Mouse (Mus musculus): ENCODE results near the gene Asb8. TPM values are rescaled to one million over a fixed set of nuclear protein-coding genes. Genes with fewer than 3 reads are reported as not detected.

Asb8 gene
- polyA plus RNA-seq, 1 experiment from 2014 or later = 47.6 TPM

GRCm38 (mm10) chr15:98153625-98154024 is 11.8 kb downstream of the Asb8 start:
- Histone ChIP-seq H3K9me3 (ENCODE audit: control insufficient read depth, low read depth, low read length) (no peaks in the 10 kb centered on the region), H3K4me1 (ENCODE audit: control insufficient read depth, insufficient read depth, low read length) (no peaks in the 10 kb centered on the region), H3K4me3 (ENCODE audit: low read depth, low read length) (no peak overlapping the region), H3K36me3 (ENCODE audit: control insufficient read depth, insufficient read depth, low read length) (no peaks in the 10 kb centered on the region), H3K4me2 (replicated peaks; ENCODE audit: low read depth, low read length) (no peak overlapping the region), H3K27me3 (ENCODE audit: control insufficient read depth, insufficient read depth, low read length) (no peaks in the 10 kb centered on the region), H3K9ac (replicated peaks; ENCODE audit: low read depth, low read length) (no peak overlapping the region), H3K27ac (ENCODE audit: low read length) (no peak overlapping the region)
- WGBS = 38% methylated on average over 3 of the region's 3 CpGs
- ATAC-seq (ENCODE audit: insufficient number of reproducible peaks, insufficient read depth, low FRiP score, low read depth) = no peak

- Histone ChIP-seq H3K4me3 (ENCODE audit: low read depth, low read length) (no peak overlapping the region), H3K27ac (ENCODE audit: low read length) (no peak overlapping the region), H3K4me1 (ENCODE audit: control insufficient read depth, insufficient read depth, low read length) (no peaks in the 10 kb centered on the region), H3K4me2 (replicated peaks; ENCODE audit: low read depth, low read length) (no peak overlapping the region), H3K9me3 (ENCODE audit: control insufficient read depth, low read depth, low read length) (no peaks in the 10 kb centered on the region), H3K36me3 (ENCODE audit: control insufficient read depth, insufficient read depth, low read length) (no peaks in the 10 kb centered on the region), H3K9ac (replicated peaks; ENCODE audit: low read depth, low read length) (no peak overlapping the region), H3K27me3 (ENCODE audit: control insufficient read depth, insufficient read depth, low read length) (no peaks in the 10 kb centered on the region)
- no peak for ATAC-seq (ENCODE audit: insufficient number of reproducible peaks, insufficient read depth, low FRiP score, low read depth)
- 65% methylated on average over 7 of the region's 7 CpGs for WGBS
Measured at GRCm38 (mm10) chr15:98152916-98153315, 12.5 kb downstream of the Asb8 start.

GRCm38 (mm10) chr15:98149166-98149602 is 16.2 kb downstream of the Asb8 start:
- WGBS = 72% methylated on average over 10 of the region's 10 CpGs
- ATAC-seq (ENCODE audit: insufficient number of reproducible peaks, insufficient read depth, low FRiP score, low read depth) = no peak
- Histone ChIP-seq H3K4me3 (ENCODE audit: low read depth, low read length) (no peak overlapping the region), H3K4me1 (ENCODE audit: control insufficient read depth, insufficient read depth, low read length) (0 out of 2 replicates have a peak, but pooled peaks cover 6% of the 10 kb centered on the region), H3K27me3 (ENCODE audit: control insufficient read depth, insufficient read depth, low read length) (no peaks in the 10 kb centered on the region), H3K27ac (ENCODE audit: low read length) (no peak overlapping the region), H3K4me2 (replicated peaks; ENCODE audit: low read depth, low read length) (no peak overlapping the region), H3K36me3 (ENCODE audit: control insufficient read depth, insufficient read depth, low read length) (no peaks in the 10 kb centered on the region), H3K9me3 (ENCODE audit: control insufficient read depth, low read depth, low read length) (no peaks in the 10 kb centered on the region), H3K9ac (replicated peaks; ENCODE audit: low read depth, low read length) (no peak overlapping the region)

- no peak overlapping the region for H3K4me2 ChIP-seq (replicated peaks; ENCODE audit: low read depth, low read length)
- no peak overlapping the region for H3K9ac ChIP-seq (replicated peaks; ENCODE audit: low read depth, low read length)
- 73% methylated on average over 3 of the region's 3 CpGs for whole genome bisulfite sequencing
- H3K27me3 ChIP-seq (ENCODE audit: control insufficient read depth, insufficient read depth, low read length) = no peaks in the 10 kb centered on the region
- no peak overlapping the region for H3K4me3 ChIP-seq (ENCODE audit: low read depth, low read length)
- no peaks in the 10 kb centered on the region for H3K9me3 ChIP-seq (ENCODE audit: control insufficient read depth, low read depth, low read length)
- no peak overlapping the region for H3K27ac ChIP-seq (ENCODE audit: low read length)
- H3K4me1 ChIP-seq (ENCODE audit: control insufficient read depth, insufficient read depth, low read length) = 0 out of 2 replicates have a peak, but pooled peaks cover 6% of the 10 kb centered on the region
- H3K36me3 ChIP-seq (ENCODE audit: control insufficient read depth, insufficient read depth, low read length) = no peaks in the 10 kb centered on the region
- ATAC-seq (ENCODE audit: insufficient number of reproducible peaks, insufficient read depth, low FRiP score, low read depth) = no peak
Measured at GRCm38 (mm10) chr15:98148356-98148755, 17.1 kb downstream of the Asb8 start.

GRCm38 (mm10) chr15:98145559-98146181 is 19.8 kb downstream of the Asb8 start:
- WGBS = 1% methylated on average over 38 of the region's 38 CpGs
- H3K27me3 ChIP-seq (ENCODE audit: control insufficient read depth, insufficient read depth, low read length) = no peaks in the 10 kb centered on the region

GRCm38 (mm10) chr15:98144861-98145507 is 20.4 kb downstream of the Asb8 start:
- 1% methylated on average over 36 of the region's 36 CpGs for WGBS
- peak; percentile 74 for ATAC-seq (ENCODE audit: insufficient number of reproducible peaks, insufficient read depth, low FRiP score, low read depth)

More at GRCm38 (mm10) chr15:98145559-98146181, 19.8 kb downstream of the Asb8 start:
- peak overlapping the region; percentile 80 for H3K4me2 ChIP-seq (replicated peaks; ENCODE audit: low read depth, low read length)
- H3K9ac ChIP-seq (replicated peaks; ENCODE audit: low read depth, low read length) = peak overlapping the region; percentile 90
- peak overlapping the region; percentile 72 for H3K27ac ChIP-seq (ENCODE audit: low read length)
- H3K4me1 ChIP-seq (ENCODE audit: control insufficient read depth, insufficient read depth, low read length) = 0 out of 2 replicates have a peak, but pooled peaks cover 6% of the 10 kb centered on the region
- H3K36me3 ChIP-seq (ENCODE audit: control insufficient read depth, insufficient read depth, low read length) = peaks cover 6% of the 10 kb centered on the region
- ATAC-seq (ENCODE audit: insufficient number of reproducible peaks, insufficient read depth, low FRiP score, low read depth) = peak; percentile 94
- peak overlapping the region; percentile 99 for H3K4me3 ChIP-seq (ENCODE audit: low read depth, low read length)
- no peaks in the 10 kb centered on the region for H3K9me3 ChIP-seq (ENCODE audit: control insufficient read depth, low read depth, low read length)

GRCm38 (mm10) chr15:98142515-98142914 is 22.9 kb downstream of the Asb8 start:
- no peak overlapping the region for H3K9ac ChIP-seq (replicated peaks; ENCODE audit: low read depth, low read length)
- H3K27ac ChIP-seq (ENCODE audit: low read length) = no peak overlapping the region
- 0 out of 2 replicates have a peak, but pooled peaks cover 6% of the 10 kb centered on the region for H3K4me1 ChIP-seq (ENCODE audit: control insufficient read depth, insufficient read depth, low read length)
- no peak overlapping the region for H3K4me2 ChIP-seq (replicated peaks; ENCODE audit: low read depth, low read length)
- ATAC-seq (ENCODE audit: insufficient number of reproducible peaks, insufficient read depth, low FRiP score, low read depth) = no peak
- no peaks in the 10 kb centered on the region for H3K27me3 ChIP-seq (ENCODE audit: control insufficient read depth, insufficient read depth, low read length)
- no peaks in the 10 kb centered on the region for H3K9me3 ChIP-seq (ENCODE audit: control insufficient read depth, low read depth, low read length)
- WGBS = 83% methylated on average over 9 of the region's 10 CpGs
- no peak overlapping the region for H3K4me3 ChIP-seq (ENCODE audit: low read depth, low read length)
- H3K36me3 ChIP-seq (ENCODE audit: control insufficient read depth, insufficient read depth, low read length) = peaks cover 11% of the 10 kb centered on the region

More at GRCm38 (mm10) chr15:98144861-98145507, 20.4 kb downstream of the Asb8 start:
- Histone ChIP-seq H3K4me2 (replicated peaks; ENCODE audit: low read depth, low read length) (peak overlapping the region; percentile 80), H3K9me3 (ENCODE audit: control insufficient read depth, low read depth, low read length) (no peaks in the 10 kb centered on the region), H3K9ac (replicated peaks; ENCODE audit: low read depth, low read length) (peak overlapping the region; percentile 90), H3K36me3 (ENCODE audit: control insufficient read depth, insufficient read depth, low read length) (peaks cover 9% of the 10 kb centered on the region), H3K27ac (ENCODE audit: low read length) (peak overlapping the region; percentile 55; the same call in 1 of the 2 replicates), H3K4me3 (ENCODE audit: low read depth, low read length) (peak overlapping the region; percentile 99), H3K27me3 (ENCODE audit: control insufficient read depth, insufficient read depth, low read length) (no peaks in the 10 kb centered on the region), H3K4me1 (ENCODE audit: control insufficient read depth, insufficient read depth, low read length) (0 out of 2 replicates have a peak, but pooled peaks cover 6% of the 10 kb centered on the region)

- H3K36me3 ChIP-seq (ENCODE audit: control insufficient read depth, insufficient read depth, low read length) = peaks cover 26% of the 10 kb centered on the region
- WGBS = 89% methylated on average over 5 of the region's 5 CpGs
Measured at GRCm38 (mm10) chr15:98140809-98141208, 24.6 kb downstream of the Asb8 start.

More at GRCm38 (mm10) chr15:98140809-98141208, 24.6 kb downstream of the Asb8 start:
- Histone ChIP-seq H3K9ac (replicated peaks; ENCODE audit: low read depth, low read length) (no peak overlapping the region), H3K27me3 (ENCODE audit: control insufficient read depth, insufficient read depth, low read length) (no peaks in the 10 kb centered on the region), H3K4me3 (ENCODE audit: low read depth, low read length) (no peak overlapping the region), H3K4me1 (ENCODE audit: control insufficient read depth, insufficient read depth, low read length) (0 out of 2 replicates have a peak, but pooled peaks cover 6% of the 10 kb centered on the region), H3K9me3 (ENCODE audit: control insufficient read depth, low read depth, low read length) (no peaks in the 10 kb centered on the region), H3K4me2 (replicated peaks; ENCODE audit: low read depth, low read length) (no peak overlapping the region), H3K27ac (ENCODE audit: low read length) (no peak overlapping the region)
- no peak for ATAC-seq (ENCODE audit: insufficient number of reproducible peaks, insufficient read depth, low FRiP score, low read depth)

Data from stomach, embryonic 14.5 days (tissue).